Mouse (Mus musculus) v-Abl transformed pro-B cells (cell line): Measurements from ENCODE around the gene Dlg2.

Source experiments
- in situ Hi-C, 2 experiments: fragments of 400-800 bp; cut with MboI; formaldehyde crosslinking; loops; one replicate each; pipeline ENCODE4 v1.15.1; 2025; ENCODE audit not compliant: unreplicated experiment in 2 of 2

Gene Dlg2

DNA sequence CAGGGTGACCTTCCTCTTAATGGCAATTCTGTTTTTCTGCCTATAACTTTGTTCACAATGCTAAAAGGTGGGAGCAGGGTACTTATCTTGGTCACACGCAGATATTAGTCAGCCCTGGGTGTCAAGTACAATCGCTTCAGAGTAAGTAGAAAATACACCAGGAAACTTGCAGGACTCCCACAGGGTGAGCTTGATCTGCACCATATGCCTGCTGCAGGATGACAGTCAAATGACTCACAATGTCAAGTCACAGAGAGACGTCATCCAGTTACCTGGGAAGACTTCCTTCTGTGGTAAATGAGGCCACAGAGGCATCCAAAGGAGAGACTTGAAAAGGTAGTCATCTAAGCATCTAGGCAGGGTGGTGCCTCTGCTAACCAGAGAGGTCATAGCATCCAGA, 1721.1 kb downstream of the Dlg2 start:
- in situ Hi-C loops = no loop called here

DNA sequence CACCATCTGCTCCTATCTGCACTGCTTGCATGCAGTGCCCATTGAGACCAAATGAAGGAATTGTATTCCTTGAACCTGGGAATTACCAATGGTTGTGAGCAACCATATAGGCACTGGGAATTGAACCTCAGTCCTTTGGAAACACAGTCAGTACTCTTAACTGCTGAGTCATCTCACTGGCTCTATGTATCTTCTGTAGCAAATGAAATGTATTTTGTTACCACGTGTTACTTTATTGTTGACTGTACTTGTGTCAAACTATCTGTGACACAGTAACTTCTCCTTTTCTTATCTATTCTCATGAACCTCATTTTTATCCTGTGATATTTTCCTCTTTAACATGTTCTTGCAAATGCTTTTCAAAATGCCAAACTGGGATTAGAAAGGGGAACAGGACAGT, 1722.7 kb downstream of the Dlg2 start:
- in situ Hi-C loops = no loop called here

DNA sequence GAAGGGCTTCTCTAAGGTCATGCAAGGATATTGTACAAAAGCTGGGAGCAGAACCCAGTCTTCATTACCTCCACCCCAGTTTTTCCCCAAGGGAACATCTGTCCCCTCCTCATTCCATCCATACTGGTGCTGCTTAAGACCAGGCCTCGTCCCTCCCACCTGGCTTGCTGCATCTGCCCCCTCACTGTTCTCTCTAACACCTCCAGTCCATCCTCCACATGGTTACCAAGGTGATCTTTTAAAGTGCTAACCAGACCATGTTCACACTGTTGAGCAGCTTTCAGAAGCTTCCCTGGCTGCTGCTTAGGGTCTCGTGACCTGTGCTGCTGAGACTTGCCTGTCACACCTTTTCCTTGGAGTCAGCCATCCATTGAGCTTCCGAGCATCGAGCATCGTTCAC, 1734.2 kb downstream of the Dlg2 start:
- in situ Hi-C loops = no loop called here

DNA sequence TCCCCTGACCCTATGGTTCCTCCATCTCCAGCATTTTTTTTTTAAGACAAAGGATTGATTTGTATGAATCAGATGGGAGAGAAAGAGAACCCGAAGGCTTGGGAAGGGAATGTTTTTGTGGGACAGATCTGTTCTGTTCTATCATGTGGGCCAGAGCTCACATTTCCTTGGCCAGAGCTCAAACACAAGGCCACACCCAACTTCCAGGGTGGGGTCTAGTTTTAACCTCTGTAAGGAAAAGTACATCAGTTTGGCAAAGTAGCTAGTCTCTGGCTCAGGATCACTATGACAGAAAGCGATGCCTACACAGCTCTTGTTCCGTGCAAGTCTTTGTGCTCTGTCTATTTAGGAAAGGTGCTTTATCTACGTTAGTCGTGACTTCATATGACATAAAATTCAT, 1737.3 kb downstream of the Dlg2 start:
- in situ Hi-C loops = no loop called here

DNA sequence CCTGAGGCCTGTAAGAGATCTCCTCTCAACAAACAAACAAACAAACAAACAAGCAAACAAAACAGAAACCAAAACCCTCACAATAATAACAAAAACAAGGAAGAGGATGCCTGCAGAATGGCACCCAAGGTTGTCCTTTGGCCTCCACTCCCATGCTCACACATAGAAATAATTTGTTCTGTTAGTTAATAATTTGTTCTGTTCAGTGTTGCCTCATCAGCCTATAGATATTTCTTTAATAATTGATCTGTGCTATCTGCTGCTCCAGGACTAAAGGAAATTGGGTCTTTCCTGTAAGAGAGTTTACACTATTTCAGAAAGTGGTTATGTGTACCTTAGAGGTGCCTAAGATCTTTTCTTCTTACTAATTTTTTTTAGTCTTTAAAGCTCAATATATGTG, 1741.7 kb downstream of the Dlg2 start:
- in situ Hi-C loops = no loop called here

DNA sequence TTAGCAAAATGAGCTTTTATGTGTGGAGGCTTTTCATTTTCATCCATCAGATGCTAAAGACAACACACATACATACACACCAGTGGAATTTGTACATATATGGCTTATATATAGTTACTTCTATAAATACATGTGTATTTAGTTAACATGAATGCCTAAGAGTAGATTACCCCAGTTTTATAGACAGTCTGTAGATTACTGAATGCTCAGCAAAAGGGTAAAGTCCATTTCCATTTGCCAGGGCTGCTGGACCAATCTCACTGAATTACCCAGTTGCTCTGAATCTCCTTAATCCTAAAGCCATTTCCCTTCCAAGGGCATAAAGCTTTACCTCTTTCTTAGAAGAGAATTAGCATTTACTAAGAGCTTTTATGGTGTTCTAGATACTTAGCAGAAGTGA, 1744.1 kb downstream of the Dlg2 start:
- in situ Hi-C loops = no loop called here

DNA sequence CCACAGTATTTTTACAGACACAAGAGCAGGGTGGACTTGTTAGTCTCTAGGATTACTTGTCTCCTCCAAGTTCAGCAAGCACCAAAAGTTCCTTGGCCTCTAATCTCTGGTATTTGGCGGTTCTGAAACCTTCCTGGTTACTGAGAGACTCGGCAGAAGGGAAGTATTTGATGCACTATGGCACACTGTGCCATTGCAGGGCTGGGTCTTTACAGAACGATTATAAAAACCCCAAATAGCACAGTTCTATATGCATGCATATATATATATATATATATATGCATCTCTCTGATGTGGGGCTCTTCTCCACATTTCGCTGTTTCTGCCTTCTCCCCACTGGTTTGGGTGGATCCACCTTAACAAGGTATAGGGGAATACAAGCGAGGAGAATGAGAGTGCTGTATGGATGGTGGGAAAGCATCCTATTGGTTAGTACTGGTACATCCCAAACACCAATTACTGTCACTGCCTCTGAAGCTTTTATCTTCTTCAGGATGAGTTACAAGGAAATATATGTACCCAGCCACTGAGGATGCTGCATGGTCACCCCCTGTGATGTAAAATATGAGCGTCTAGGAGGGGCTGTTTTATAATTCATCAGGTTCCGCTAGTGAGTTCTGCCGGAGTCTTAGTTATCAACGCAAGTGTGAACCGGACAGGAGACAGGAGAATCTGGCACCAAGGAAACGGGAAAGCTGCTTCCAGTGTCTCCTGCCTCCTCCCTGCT, 1758.2 kb downstream of the Dlg2 start:
- in situ Hi-C loops = no loop called here

DNA sequence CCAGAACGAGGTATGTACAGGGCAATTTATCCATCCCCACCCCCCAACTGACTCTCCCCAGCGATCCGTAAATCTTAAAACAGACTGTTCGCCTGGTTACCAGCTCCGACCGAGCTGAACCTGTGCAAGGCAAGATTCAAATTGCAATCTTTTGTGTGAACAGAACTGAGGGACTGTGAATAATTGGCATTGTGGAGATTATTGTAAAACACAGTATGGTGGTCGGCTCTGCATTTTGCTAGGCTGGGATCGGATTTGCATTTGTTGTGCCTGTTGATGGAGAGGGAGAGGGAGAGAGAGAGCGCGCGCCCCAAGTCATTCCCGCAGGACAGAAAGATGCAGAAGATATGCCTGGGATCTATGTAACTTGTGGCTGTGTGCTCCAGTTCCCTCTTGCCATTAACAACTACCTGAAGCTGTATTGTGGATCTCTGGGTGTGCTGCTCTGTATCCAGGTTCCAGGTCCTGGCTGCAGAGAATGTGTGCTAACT, 1759.1 kb downstream of the Dlg2 start:
- in situ Hi-C loops = no loop called here

DNA sequence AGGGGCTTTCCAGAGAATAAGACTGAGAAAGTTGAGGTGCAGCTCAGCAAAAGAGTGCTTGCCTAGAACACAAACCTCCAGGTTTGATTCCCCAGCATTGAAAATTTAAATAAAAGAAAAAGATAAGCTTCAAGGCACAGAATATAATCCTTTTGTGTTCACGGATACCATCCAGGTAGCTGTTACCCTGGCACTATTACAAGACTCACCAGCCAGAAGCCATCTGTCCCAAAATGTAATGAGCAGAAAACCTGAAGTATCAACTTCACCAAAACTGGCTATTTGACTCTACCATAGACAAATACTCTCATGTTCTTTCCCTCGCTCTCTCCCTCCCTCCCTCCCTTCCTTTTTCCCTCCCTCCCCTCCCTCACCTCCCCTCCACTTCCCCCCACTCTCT, 1764.4 kb downstream of the Dlg2 start:
- in situ Hi-C loops = no loop called here

DNA sequence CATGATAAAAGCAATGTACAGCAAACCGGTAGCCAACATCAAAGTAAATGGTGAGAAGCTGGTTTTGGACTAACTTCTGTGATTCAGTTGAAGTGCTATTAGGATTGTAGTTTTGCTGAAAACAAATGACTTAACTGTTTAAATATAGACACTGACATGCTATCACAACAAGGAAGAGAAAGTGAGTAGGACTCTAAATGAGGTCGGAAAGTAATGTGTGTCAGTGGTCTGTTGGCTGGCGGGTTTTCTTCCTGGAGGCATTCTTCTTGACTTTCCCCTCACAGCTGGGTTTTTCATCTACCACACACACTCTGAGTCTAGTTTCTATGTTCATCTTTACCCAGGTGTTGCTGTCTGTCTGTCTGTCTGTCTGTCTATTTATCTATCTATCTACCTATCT, 1771.1 kb downstream of the Dlg2 start:
- in situ Hi-C loops = no loop called here

DNA sequence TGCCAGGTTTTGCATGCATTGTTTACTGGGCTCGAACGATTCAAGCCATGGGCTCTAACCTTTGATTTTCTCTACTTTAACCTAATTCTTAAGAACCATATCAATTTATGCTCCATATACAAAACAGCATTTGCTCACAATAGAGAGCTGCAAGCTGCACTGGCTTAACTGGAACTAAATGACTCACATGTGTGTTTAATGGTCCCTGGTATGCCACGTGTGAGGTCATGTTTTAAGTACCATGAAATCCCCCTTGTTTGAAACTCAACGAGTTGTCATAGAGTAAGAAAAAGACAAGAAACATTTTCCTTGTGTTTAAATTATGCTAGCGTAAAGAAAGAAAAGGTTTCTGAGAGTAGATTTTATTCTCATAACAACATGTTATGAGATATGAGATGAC, 1772.1 kb downstream of the Dlg2 start:
- in situ Hi-C loops = no loop called here

DNA sequence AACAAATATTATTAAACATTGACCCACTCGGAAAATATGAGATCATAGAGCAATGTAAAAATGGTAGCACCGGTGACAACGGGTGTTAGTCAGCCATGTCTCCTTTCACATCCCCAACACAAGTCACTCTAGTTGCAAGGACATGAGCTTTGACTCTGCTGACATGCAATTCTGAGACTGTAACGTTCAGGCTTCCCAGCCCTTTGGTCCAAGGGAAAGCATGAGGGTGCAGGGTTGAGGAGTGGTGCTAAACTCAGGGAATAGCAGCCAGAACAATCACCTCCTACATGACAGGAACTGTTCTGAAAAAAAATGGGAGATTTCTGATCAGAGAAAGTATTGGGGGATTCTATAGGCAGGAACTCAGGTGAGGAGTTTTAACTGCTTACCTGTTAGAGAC, 1781.7 kb downstream of the Dlg2 start:
- in situ Hi-C loops = no loop called here

DNA sequence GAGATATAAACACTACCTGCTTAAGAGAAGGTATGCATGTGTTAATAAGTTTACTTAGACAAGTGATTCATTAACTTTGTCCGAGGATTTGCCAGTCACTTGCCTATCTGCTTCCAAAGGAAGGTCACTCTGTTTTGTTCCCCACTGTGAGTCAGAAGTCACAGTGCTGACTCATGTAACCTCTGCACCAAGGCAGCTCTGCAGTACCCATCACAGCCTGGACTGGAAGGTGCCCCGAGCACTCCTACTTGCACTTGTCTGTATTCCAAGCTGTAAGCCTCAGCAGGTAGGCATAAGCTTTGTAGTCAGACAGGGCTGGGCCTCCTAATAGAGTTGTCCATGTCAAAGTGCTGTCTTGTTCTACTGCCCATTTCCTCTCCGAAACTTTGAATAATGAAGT, 1782.2 kb downstream of the Dlg2 start:
- in situ Hi-C loops = no loop called here

DNA sequence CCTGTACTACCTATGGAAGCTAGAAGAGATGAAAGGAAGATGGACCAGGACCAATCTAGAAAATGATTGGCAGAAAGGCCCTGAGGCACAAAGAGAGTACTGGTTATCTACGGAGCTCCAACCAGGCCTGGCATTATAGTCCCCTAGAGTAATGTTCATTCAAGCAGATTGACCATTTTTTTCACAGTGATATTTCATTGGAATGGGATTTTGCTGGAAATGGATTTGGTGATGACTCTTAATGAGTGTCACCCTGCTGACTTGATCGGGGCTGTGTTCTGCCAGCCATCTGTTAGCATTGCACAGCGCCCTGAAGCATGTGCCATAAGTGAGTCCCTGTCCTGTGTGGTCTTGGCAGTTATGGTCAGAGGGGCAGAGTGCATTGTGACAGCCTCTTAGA, 1787.9 kb downstream of the Dlg2 start:
- in situ Hi-C loops = no loop called here

DNA sequence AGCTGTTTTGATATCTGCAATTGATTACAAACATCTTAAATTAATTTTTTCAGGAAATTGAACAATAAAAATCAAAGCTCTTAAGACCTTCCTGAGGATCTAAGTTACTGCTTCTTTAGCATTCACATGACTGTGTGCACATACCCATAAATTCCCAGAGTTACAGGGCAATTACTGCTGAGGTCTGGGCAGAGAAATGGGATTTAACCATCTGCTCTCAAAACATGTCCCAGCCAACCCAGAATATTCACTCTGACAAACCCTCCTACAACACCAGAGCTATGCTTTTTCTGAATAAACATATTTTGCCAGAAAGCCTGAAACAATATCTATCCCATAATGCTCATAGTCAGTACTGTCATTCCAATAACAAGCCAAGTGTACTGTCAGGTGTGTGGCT, 1788.5 kb downstream of the Dlg2 start:
- in situ Hi-C loops = no loop called here

DNA sequence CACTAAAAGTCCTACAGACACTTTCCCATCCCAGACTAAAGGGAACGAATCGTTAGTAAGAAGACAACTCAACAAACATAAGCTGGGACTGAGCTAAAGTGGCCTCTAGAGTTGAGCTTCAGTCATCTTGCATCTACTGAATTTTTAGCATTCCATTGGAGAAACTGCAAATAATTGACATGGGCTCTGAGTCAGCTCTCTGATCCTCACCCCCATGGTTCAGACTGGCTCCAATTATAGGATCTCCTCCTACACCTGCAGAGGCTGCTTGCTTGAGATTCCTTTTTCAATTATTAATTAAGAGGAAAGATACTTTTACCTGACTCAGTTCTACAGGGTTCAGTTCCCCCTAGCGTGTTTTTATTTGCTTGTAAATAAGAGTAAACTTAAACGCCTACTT, 1798.9 kb downstream of the Dlg2 start:
- in situ Hi-C loops = no loop called here

DNA sequence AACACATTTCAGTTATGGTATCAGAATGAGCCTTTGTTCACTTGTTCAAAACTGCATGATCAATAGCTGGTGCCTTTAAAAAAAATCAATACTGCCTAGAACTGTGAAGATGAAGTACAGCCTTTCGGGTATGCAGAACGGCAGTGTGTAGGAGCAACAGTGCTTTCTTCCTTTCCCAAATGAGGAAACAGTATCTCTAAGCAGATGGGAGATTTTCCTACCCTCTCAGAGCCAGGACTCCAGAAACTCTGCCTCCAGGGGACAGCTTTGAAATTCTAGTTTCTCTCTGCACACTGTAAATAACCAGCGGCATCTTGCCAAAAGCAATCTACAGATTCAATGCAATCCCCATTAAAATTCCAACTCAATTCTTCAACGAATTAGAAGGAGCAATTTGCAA, 1801.2 kb downstream of the Dlg2 start:
- in situ Hi-C loops = no loop called here

DNA sequence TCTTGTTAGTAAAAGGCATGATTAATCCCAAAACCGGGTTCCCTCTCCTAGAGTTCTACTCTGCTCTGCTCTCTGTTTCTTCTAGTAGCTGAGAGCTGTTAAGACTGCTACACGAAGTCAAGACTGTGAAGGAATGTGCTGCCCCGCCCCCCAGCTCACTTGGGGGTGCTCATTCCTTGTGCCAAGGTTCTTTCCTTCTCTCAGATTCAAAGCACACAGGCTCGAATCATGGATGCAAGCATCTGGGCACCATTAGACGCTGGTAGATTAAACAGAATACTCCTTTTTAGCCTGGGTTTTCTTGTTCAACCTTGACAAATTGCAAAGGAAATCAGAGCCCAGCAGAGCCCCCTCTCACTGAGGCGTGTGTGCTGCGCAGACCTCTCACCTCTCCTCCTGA, 1804.5 kb downstream of the Dlg2 start:
- in situ Hi-C loops = no loop called here

DNA sequence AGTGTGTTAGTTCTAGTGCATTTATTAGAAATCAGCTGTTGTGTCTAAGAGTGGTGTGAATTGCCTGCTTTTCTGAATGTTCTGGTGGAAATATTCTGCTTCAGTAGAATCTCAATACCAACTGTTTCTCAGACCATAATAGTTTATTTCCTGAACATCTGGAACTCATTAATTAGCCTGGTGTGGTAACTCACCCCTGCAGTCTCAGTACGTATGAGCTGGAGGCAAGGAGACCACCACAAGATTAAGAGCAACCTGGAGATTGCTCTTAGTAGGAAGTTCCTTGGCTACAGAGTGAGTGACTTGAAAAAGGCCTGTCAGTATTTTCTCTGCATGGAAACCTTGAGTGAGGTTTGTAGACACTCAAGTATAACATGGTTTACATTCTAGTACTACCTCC, 1810.6 kb downstream of the Dlg2 start:
- in situ Hi-C loops = no loop called here

DNA sequence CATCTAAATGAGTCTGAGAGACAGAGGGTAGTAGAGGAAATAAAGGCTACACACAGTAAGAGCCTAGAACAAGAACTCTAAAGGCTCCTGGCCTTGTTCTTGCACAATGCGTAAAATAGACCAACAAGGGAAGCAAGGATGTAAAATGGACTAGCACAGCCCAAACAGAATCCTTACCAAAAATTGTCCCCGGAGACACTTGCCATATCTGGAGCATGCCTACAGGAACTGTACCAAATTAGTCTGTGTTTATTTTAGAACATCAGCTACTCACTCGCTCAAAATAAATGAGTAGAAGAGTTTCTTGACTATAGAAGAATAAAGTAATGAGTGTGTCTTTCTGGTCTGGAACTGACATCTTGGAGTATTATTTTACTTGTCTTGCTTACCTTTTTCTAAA, 1812.3 kb downstream of the Dlg2 start:
- in situ Hi-C loops = no loop called here

DNA sequence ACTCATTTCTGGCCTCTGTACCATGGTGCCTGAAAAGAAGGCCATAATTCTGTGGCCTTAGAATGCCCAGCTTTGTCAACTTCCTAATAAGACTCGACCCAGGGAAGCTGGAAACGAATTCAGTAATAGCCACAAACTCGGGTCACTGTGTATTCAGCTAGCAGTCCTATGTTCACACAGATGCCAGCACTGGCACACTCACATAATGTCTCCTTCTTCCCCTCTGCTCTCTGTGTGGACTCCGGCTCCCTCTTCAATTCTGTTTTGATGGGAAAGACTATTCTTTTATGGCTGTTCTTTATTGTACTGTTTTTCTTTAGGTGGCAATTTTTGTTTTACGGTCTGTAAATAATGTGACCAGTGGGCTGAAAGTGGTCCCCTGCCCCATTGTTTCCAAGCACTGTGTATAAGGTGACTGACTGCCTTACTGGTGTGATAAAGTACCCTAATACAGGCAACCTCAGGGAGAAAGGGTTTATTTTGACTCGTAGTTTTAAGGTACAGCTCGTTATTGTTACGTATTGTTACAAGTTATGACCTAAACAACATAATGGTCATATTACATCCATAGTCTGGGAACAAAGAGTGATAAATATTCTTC, 1816.5 kb downstream of the Dlg2 start:
- in situ Hi-C loops = no loop called here

DNA sequence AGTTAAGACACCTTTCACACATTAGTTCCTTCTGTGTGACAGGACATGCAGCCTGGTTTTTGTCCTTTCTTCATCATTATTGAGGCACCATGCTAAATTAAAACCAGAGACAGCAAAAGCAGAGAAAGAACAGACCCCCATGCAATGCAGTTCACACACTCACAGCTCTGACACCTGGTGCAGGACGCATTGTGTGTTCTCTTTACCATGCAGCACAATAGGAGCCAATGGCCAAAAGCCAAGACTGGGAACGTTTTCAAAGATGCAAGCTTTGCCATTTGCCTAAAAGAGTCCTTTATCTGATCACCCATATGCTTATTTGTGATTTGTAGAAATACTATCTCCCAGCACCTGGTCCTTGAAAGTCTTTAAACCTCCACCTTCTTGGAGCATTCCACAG, 1824.6 kb downstream of the Dlg2 start:
- in situ Hi-C loops = no loop called here

DNA sequence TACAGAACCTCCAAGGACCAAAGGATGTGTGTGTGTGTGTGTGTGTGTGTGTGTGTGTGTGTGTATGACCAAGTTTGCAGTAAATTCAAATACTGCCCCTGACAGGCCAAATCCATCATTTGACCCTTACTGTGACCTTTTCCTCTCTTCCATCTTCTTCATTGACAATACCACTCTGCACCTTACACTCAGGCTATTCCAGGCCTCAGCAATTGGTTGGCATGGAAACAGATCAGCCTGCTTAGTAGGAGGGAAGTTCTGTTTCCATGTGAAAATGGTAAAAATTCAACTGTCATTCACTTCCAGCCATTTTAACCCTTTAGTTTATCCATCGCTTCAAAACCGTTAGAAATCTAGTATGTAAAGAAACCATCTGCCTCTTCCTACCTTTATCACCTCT, 1831.2 kb downstream of the Dlg2 start:
- in situ Hi-C loops = no loop called here
